Mouse (Mus musculus) neural tube, embryonic 15.5 days (tissue): Measurements from ENCODE around the gene Lrrc25. TPM values are rescaled to one million over a fixed set of nuclear protein-coding genes. Genes with fewer than 3 reads are reported as not detected.

Experiments
- ATAC-seq: fragments of 200-750 bp; cut with Nextera tagmentation; 2 replicates; pipeline ENCODE4 v1.8.0; 2017; ENCODE audit warnings: mild to moderate bottlenecking, moderate TSS enrichment, moderate library complexity; ENCODE audit not compliant: low FRiP score
- H3K27ac ChIP-seq: fragments of 300-500 bp; sonication (generic); replicated peaks from 2 replicates; pipeline ENCODE4 v1.5.1; 2015; ENCODE audit warnings: mild to moderate bottlenecking, inconsistent platforms
- H3K27me3 ChIP-seq: fragments of 300-500 bp; sonication (generic); replicated peaks from 2 replicates; pipeline ENCODE4 v1.6.1; 2015; ENCODE audit warnings: inconsistent platforms
- H3K36me3 ChIP-seq: fragments of 300-500 bp; sonication (generic); 2 replicates; pipeline ENCODE4 v1.6.1; 2015; ENCODE audit warnings: inconsistent platforms
- H3K4me1 ChIP-seq: fragments of 300-500 bp; sonication (generic); 2 replicates; pipeline ENCODE4 v1.6.1; 2015; ENCODE audit warnings: inconsistent platforms
- H3K4me2 ChIP-seq: fragments of 300-500 bp; sonication (generic); 2 replicates; pipeline ENCODE4 v1.6.1; 2015; ENCODE audit warnings: inconsistent platforms, mild to moderate bottlenecking, moderate library complexity
- H3K4me3 ChIP-seq: fragments of 300-500 bp; sonication (generic); replicated peaks from 2 replicates; pipeline ENCODE4 v1.5.1; 2015; ENCODE audit warnings: mild to moderate bottlenecking, inconsistent platforms
- H3K9ac ChIP-seq: fragments of 300-500 bp; sonication (generic); replicated peaks from 2 replicates; pipeline ENCODE4 v1.6.1; 2015; ENCODE audit warnings: mild to moderate bottlenecking, inconsistent platforms
- H3K9me3 ChIP-seq: fragments of 300-500 bp; sonication (generic); replicated peaks from 2 replicates; pipeline ENCODE4 v1.6.1; 2016; ENCODE audit warnings: inconsistent platforms
- WGBS: fragments of 180-500 bp; shearing (Covaris S2); methylation state at CpG from one replicate; pipeline ENCODE4 v1.1.7; 2015; ENCODE audit warnings: mixed read lengths; 5-methylcytosine and 5-hydroxymethylcytosine counted together
- polyA plus RNA-seq: library from polyadenylated mRNA; unstranded; fragments of >200 nt; fragmentation: Nextera tagmentation; extraction: Ambion mirVana; gene quantifications from 2 replicates; pipeline ENCODE4 v1.2.1, GENCODE M21; 2015

Lrrc25 gene
- polyA plus RNA-seq, 1 experiment from 2014 or later = 2.6 TPM

GRCm38 (mm10) chr8:70643019-70643418, 27.1 kb downstream of the Lrrc25 start:
- Histone ChIP-seq H3K4me2 (no peak overlapping the region), H3K9ac (no peak overlapping the region), H3K4me3 (no peak overlapping the region), H3K27me3 (no peaks in the 10 kb centered on the region), H3K4me1 (peaks cover 18% of the 10 kb centered on the region), H3K27ac (no peak overlapping the region), H3K9me3 (no peaks in the 10 kb centered on the region), H3K36me3 (no peaks in the 10 kb centered on the region)
- WGBS = 77% methylated on average over 3 of the region's 3 CpGs
- no peak for ATAC-seq

- no peak overlapping the region for H3K4me2 ChIP-seq
- ATAC-seq = no peak
- H3K36me3 ChIP-seq = no peaks in the 10 kb centered on the region
- H3K4me3 ChIP-seq = no peak overlapping the region
- no peaks in the 10 kb centered on the region for H3K27me3 ChIP-seq
- no peak overlapping the region for H3K9ac ChIP-seq
- WGBS = 83% methylated on average over 2 of the region's 2 CpGs
- H3K9me3 ChIP-seq = no peaks in the 10 kb centered on the region
- no peak overlapping the region for H3K27ac ChIP-seq
- peaks cover 24% of the 10 kb centered on the region for H3K4me1 ChIP-seq
Observed at GRCm38 (mm10) chr8:70644065-70644464, 28.1 kb downstream of the Lrrc25 start.

GRCm38 (mm10) chr8:70645501-70646224, 29.7 kb downstream of the Lrrc25 start:
- 46% methylated on average over 17 of the region's 17 CpGs for WGBS
- Histone ChIP-seq H3K9me3 (no peaks in the 10 kb centered on the region), H3K4me3 (no peak overlapping the region), H3K4me2 (no peak overlapping the region), H3K9ac (no peak overlapping the region), H3K4me1 (peaks cover 36% of the 10 kb centered on the region), H3K27me3 (no peaks in the 10 kb centered on the region), H3K27ac (no peak overlapping the region), H3K36me3 (peaks cover 8% of the 10 kb centered on the region; the same call in 1 of the 2 replicates)
- no peak for ATAC-seq

GRCm38 (mm10) chr8:70646369-70646768, 30.4 kb downstream of the Lrrc25 start:
- ATAC-seq = no peak
- no peaks in the 10 kb centered on the region for H3K27me3 ChIP-seq
- H3K9ac ChIP-seq = no peak overlapping the region
- no peak overlapping the region for H3K4me2 ChIP-seq
- H3K36me3 ChIP-seq = peaks cover 15% of the 10 kb centered on the region
- H3K9me3 ChIP-seq = no peaks in the 10 kb centered on the region
- no peak overlapping the region for H3K4me3 ChIP-seq
- H3K27ac ChIP-seq = no peak overlapping the region
- peaks cover 36% of the 10 kb centered on the region for H3K4me1 ChIP-seq
- WGBS = 61% methylated on average over 6 of the region's 6 CpGs

GRCm38 (mm10) chr8:70646775-70647174, 30.8 kb downstream of the Lrrc25 start:
- Histone ChIP-seq H3K36me3 (peaks cover 17% of the 10 kb centered on the region), H3K27me3 (no peaks in the 10 kb centered on the region), H3K4me1 (peaks cover 36% of the 10 kb centered on the region), H3K9ac (no peak overlapping the region), H3K27ac (no peak overlapping the region), H3K9me3 (no peaks in the 10 kb centered on the region), H3K4me2 (no peak overlapping the region), H3K4me3 (no peak overlapping the region)
- ATAC-seq = no peak

GRCm38 (mm10) chr8:70647343-70648163, 31.6 kb downstream of the Lrrc25 start:
- no peak overlapping the region for H3K4me2 ChIP-seq
- no peak overlapping the region for H3K4me3 ChIP-seq
- no peak overlapping the region for H3K9ac ChIP-seq
- peaks cover 36% of the 10 kb centered on the region for H3K4me1 ChIP-seq
- WGBS = 39% methylated on average over 8 of the region's 8 CpGs
- no peaks in the 10 kb centered on the region for H3K27me3 ChIP-seq
- peaks cover 25% of the 10 kb centered on the region for H3K36me3 ChIP-seq
- ATAC-seq = no peak
- peak overlapping the region; percentile 28; the same call in 1 of the 2 replicates for H3K27ac ChIP-seq
- H3K9me3 ChIP-seq = no peaks in the 10 kb centered on the region

- peak overlapping the region; percentile 81; the same call in 1 of the 2 replicates for H3K27ac ChIP-seq
Observed at GRCm38 (mm10) chr8:70648164-70648442, 32.1 kb downstream of the Lrrc25 start.

GRCm38 (mm10) chr8:70648921-70649320, 33.0 kb downstream of the Lrrc25 start:
- WGBS = 43% methylated on average over 3 of the region's 3 CpGs
- H3K9ac ChIP-seq = no peak overlapping the region
- peaks cover 36% of the 10 kb centered on the region for H3K4me1 ChIP-seq
- H3K4me3 ChIP-seq = no peak overlapping the region
- no peaks in the 10 kb centered on the region for H3K9me3 ChIP-seq
- peak; percentile 3; the same call in 1 of the 2 replicates for ATAC-seq
- no peak overlapping the region for H3K4me2 ChIP-seq
- peak overlapping the region; percentile 81 for H3K27ac ChIP-seq
- H3K36me3 ChIP-seq = peaks cover 25% of the 10 kb centered on the region
- H3K27me3 ChIP-seq = no peaks in the 10 kb centered on the region

More at GRCm38 (mm10) chr8:70648164-70648442, 32.1 kb downstream of the Lrrc25 start:
- peaks cover 36% of the 10 kb centered on the region for H3K4me1 ChIP-seq
- no peak overlapping the region for H3K9ac ChIP-seq
- no peaks in the 10 kb centered on the region for H3K9me3 ChIP-seq
- no peaks in the 10 kb centered on the region for H3K27me3 ChIP-seq
- WGBS = 55% methylated on average over 1 of the region's 1 CpGs
- no peak for ATAC-seq
- peaks cover 25% of the 10 kb centered on the region for H3K36me3 ChIP-seq
- H3K4me3 ChIP-seq = no peak overlapping the region
- no peak overlapping the region for H3K4me2 ChIP-seq

- 34% methylated on average over 4 of the region's 4 CpGs for WGBS
- Histone ChIP-seq H3K4me1 (peaks cover 36% of the 10 kb centered on the region), H3K36me3 (peaks cover 25% of the 10 kb centered on the region), H3K9ac (no peak overlapping the region), H3K4me3 (no peak overlapping the region), H3K27ac (peak overlapping the region; percentile 81), H3K4me2 (no peak overlapping the region), H3K27me3 (no peaks in the 10 kb centered on the region), H3K9me3 (no peaks in the 10 kb centered on the region)
- peak; percentile 58 for ATAC-seq
Observed at GRCm38 (mm10) chr8:70649324-70649723, 33.4 kb downstream of the Lrrc25 start.

- H3K36me3 ChIP-seq = peaks cover 34% of the 10 kb centered on the region
- H3K27me3 ChIP-seq = no peaks in the 10 kb centered on the region
- H3K4me3 ChIP-seq = no peak overlapping the region
- 0 out of 2 replicates have a peak overlapping the region, but pooled peaks have one; percentile 81 for H3K27ac ChIP-seq
- no peak overlapping the region for H3K9ac ChIP-seq
- H3K9me3 ChIP-seq = no peaks in the 10 kb centered on the region
- ATAC-seq = no peak
- WGBS = 88% methylated on average over 17 of the region's 17 CpGs
- no peak overlapping the region for H3K4me2 ChIP-seq
- peaks cover 40% of the 10 kb centered on the region for H3K4me1 ChIP-seq
Observed at GRCm38 (mm10) chr8:70650351-70650750, 34.4 kb downstream of the Lrrc25 start.

- no peak overlapping the region for H3K4me3 ChIP-seq
- H3K4me1 ChIP-seq = peaks cover 40% of the 10 kb centered on the region
- ATAC-seq = no peak
- no peaks in the 10 kb centered on the region for H3K9me3 ChIP-seq
- peak overlapping the region; percentile 29; the same call in 1 of the 2 replicates for H3K27ac ChIP-seq
- peaks cover 35% of the 10 kb centered on the region for H3K36me3 ChIP-seq
- 37% methylated on average over 2 of the region's 2 CpGs for WGBS
- no peak overlapping the region for H3K9ac ChIP-seq
- H3K27me3 ChIP-seq = no peaks in the 10 kb centered on the region
- H3K4me2 ChIP-seq = no peak overlapping the region
Observed at GRCm38 (mm10) chr8:70653226-70653625, 37.3 kb downstream of the Lrrc25 start.

- Histone ChIP-seq H3K4me3 (no peak overlapping the region), H3K9me3 (no peaks in the 10 kb centered on the region), H3K27ac (no peak overlapping the region), H3K36me3 (peaks cover 35% of the 10 kb centered on the region), H3K27me3 (no peaks in the 10 kb centered on the region), H3K4me2 (no peak overlapping the region), H3K9ac (no peak overlapping the region), H3K4me1 (peaks cover 44% of the 10 kb centered on the region)
- 59% methylated on average over 1 of the region's 1 CpGs for WGBS
- no peak for ATAC-seq
Observed at GRCm38 (mm10) chr8:70654121-70654520, 38.2 kb downstream of the Lrrc25 start.
